Mouse (Mus musculus) intestine, embryonic 14.5 days (tissue): Measurements from ENCODE around the gene Cacna2d3. TPM values are rescaled to one million over a fixed set of nuclear protein-coding genes. Genes with fewer than 3 reads are reported as not detected.

Experiments
- ATAC-seq: fragments of 200-750 bp; cut with Nextera tagmentation; replicated peaks from 2 replicates; pipeline ENCODE4 v1.8.0; 2017; ENCODE audit warnings: low read depth, moderate number of reproducible peaks, moderate TSS enrichment, moderate library complexity; ENCODE audit not compliant: low FRiP score, low TSS enrichment
- DNase-seq: peaks from one replicate; pipeline ENCODE4 v3.0.0-alpha.2; 2018; ENCODE audit warnings: low spot score
- H3K27ac ChIP-seq: fragments of 300-500 bp; sonication (generic); 2 replicates; pipeline ENCODE4 v1.5.1; 2014; ENCODE audit warnings: low read depth, mild to moderate bottlenecking, control low read depth
- H3K27me3 ChIP-seq: fragments of 300-500 bp; sonication (generic); replicated peaks from 2 replicates; pipeline ENCODE4 v1.6.1; 2014; ENCODE audit warnings: low read length, control low read depth; ENCODE audit not compliant: control insufficient read depth, insufficient read depth
- H3K36me3 ChIP-seq: fragments of 300-500 bp; sonication (generic); 2 replicates; pipeline ENCODE4 v1.6.1; 2014; ENCODE audit warnings: low read length, control low read depth; ENCODE audit not compliant: control insufficient read depth, insufficient read depth
- H3K4me1 ChIP-seq: fragments of 300-500 bp; sonication (generic); replicated peaks from 2 replicates; pipeline ENCODE4 v1.6.1; 2014; ENCODE audit warnings: low read length, control low read depth, mixed read lengths; ENCODE audit not compliant: control insufficient read depth, insufficient read depth
- H3K4me2 ChIP-seq: fragments of 300-500 bp; sonication (generic); 2 replicates; pipeline ENCODE4 v1.6.1; 2014; ENCODE audit warnings: low read length
- H3K4me3 ChIP-seq: fragments of 300-500 bp; sonication (generic); 2 replicates; pipeline ENCODE4 v1.5.1; 2014; ENCODE audit warnings: low read depth, low read length, control low read depth, mixed read lengths
- H3K9ac ChIP-seq: fragments of 300-500 bp; sonication (generic); 2 replicates; pipeline ENCODE4 v1.6.1; 2014; ENCODE audit warnings: mild to moderate bottlenecking, low read length
- H3K9me3 ChIP-seq: fragments of 300-500 bp; sonication (generic); 2 replicates; pipeline ENCODE4 v1.6.1; 2016; ENCODE audit warnings: low read length, control low read depth; ENCODE audit not compliant: control insufficient read depth
- WGBS: fragments of 180-500 bp; shearing (Covaris S2); extraction: QIAGEN DNeasy Blood & Tissue Kit; methylation state at CpG from one replicate; pipeline ENCODE4 v1.1.7; 2014; 5-methylcytosine and 5-hydroxymethylcytosine counted together
- polyA plus RNA-seq: library from polyadenylated mRNA; unstranded; fragments of >200 nt; fragmentation: Nextera tagmentation; extraction: Ambion mirVana; gene quantifications from 2 replicates; pipeline ENCODE4 v1.2.1, GENCODE M21; 2014

Cacna2d3 gene
- polyA plus RNA-seq, 1 experiment from 2014 or later: 2.2 TPM

DNA sequence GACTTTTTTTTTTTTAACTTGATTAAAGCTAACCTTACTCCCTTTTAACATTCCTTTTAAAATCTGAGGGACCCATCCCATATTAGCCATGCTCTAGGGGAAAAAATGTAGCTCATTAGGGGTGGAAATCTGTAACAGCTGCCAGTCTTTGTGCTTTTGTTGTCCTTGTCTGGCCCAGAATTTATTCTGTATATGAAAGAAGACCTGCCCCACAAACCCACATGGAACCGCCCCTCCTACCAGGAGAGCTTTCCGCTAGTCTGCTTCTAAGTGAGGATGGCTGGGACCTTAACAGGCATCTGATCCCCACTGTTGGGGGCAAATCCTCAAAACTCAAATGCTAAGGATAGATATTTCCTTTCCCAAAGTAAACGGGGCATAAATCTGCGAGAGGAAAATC lies 279.2 kb downstream of the Cacna2d3 start:
- Histone ChIP-seq H3K4me2 (peak overlapping the region; percentile 30), H3K9me3 (no peaks in the 10 kb centered on the region), H3K27ac (no peak overlapping the region), H3K9ac (no peak overlapping the region), H3K27me3 (no peaks in the 10 kb centered on the region), H3K4me3 (no peak overlapping the region), H3K4me1 (peaks cover 4% of the 10 kb centered on the region; the same call in 1 of the 2 replicates), H3K36me3 (no peaks in the 10 kb centered on the region)
- 19% methylated on average over 4 of the region's 4 CpGs for WGBS
- ATAC-seq (no peak), DNase-seq (no peak)

DNA sequence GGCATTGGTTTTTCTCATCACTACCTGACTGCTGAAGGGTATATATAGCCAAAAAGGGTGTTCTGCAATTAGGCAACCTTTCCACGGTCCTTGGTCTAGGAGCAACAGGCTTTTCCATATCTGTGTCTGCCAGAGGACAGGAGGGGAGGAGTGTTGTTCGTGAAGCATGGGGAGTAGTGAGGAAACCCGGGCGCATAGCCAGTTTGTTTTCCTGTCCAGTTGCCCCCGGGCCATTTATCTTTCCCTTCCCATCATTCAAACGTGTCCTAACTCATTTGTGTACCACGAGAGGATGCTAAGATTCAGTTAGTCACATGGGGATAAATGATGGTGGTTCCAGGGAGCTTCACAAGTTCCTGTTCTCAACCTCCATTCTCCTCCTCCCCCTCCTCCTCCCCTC lies 283.0 kb downstream of the Cacna2d3 start:
- Histone ChIP-seq H3K4me3 (no peak overlapping the region), H3K4me1 (peaks cover 4% of the 10 kb centered on the region; the same call in 1 of the 2 replicates), H3K9me3 (no peaks in the 10 kb centered on the region), H3K27me3 (no peaks in the 10 kb centered on the region), H3K27ac (no peak overlapping the region), H3K4me2 (no peak overlapping the region), H3K9ac (no peak overlapping the region), H3K36me3 (no peaks in the 10 kb centered on the region)
- ATAC-seq (no peak), DNase-seq (no peak)
- 57% methylated on average over 7 of the region's 7 CpGs for WGBS

DNA sequence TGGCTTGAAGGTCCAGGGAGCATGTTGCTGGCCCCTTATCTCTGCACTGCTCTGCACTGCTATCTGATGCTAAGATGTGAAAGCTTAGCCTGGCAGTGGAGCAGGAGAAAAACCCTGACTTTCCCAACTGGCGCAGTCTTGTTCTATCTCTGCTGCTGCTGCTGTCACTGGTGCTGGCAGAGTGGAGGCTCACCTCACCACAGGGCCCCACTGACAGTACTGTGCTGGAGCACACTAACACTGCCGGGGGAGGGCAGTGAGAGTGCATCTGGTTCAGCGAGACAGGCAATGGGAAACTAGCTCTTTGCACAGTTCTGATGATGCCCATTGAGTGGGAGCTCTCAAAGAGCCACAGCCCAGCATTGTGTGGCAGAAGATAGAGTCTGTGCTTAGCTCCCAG lies 283.4 kb downstream of the Cacna2d3 start:
- Histone ChIP-seq H3K36me3 (no peaks in the 10 kb centered on the region), H3K4me2 (no peak overlapping the region), H3K27ac (no peak overlapping the region), H3K27me3 (no peaks in the 10 kb centered on the region), H3K4me3 (no peak overlapping the region), H3K9ac (no peak overlapping the region), H3K9me3 (no peaks in the 10 kb centered on the region), H3K4me1 (peaks cover 4% of the 10 kb centered on the region; the same call in 1 of the 2 replicates)
- 56% methylated on average over 3 of the region's 3 CpGs for whole genome bisulfite sequencing
- DNase-seq (no peak), ATAC-seq (no peak)

DNA sequence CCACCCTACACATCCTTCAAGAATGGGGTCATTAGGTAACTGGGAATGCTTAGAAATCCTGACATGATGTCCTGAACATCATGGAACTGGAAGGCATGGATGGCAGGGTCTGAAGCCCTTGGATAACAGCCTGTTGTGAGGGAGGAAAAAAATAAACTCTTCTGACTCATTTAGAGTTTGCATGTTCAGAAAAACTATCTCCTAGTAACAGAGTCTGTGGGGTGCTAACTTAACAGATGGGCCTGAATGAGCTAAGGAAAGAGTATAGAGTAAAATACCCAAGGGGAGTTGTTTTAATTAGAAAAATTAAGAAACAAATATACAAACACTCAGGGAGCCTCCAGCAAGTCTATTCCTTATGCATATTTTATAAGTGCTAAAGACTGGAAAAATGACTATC lies 286.5 kb downstream of the Cacna2d3 start:
- Histone ChIP-seq H3K4me2 (no peak overlapping the region), H3K4me1 (no peaks in the 10 kb centered on the region), H3K4me3 (no peak overlapping the region), H3K9me3 (no peaks in the 10 kb centered on the region), H3K36me3 (no peaks in the 10 kb centered on the region), H3K9ac (no peak overlapping the region), H3K27me3 (no peaks in the 10 kb centered on the region), H3K27ac (no peak overlapping the region)
- DNase-seq (no peak), ATAC-seq (no peak)

DNA sequence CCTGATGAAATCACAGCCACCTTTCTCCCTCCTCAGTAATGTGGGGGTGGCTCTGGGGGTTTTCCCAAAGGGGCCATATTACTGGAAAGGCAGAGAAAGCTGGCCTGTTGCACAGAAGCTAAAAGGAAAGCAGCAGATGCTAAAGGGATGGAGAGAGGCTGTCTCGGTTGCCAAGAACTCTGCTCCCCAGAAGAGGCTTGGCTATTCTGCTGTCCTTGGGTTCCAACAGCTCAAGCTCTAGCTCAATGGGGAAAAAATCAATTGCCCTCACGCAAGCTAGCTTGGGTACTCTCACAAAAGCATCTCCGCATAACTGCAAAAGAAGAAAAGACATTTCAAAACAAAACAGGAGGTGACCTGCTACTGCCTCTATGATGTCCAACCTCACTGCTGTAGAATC lies 287.9 kb downstream of the Cacna2d3 start:
- no peak for ATAC-seq
- 93% methylated on average over 3 of the region's 3 CpGs for WGBS
- H3K4me1 ChIP-seq: no peaks in the 10 kb centered on the region
- H3K27me3 ChIP-seq: no peaks in the 10 kb centered on the region
- no peak overlapping the region for H3K27ac ChIP-seq
- no peak overlapping the region for H3K4me3 ChIP-seq
- DNase-seq: no peak
- no peak overlapping the region for H3K4me2 ChIP-seq
- no peaks in the 10 kb centered on the region for H3K9me3 ChIP-seq
- H3K9ac ChIP-seq: no peak overlapping the region
- H3K36me3 ChIP-seq: no peaks in the 10 kb centered on the region

DNA sequence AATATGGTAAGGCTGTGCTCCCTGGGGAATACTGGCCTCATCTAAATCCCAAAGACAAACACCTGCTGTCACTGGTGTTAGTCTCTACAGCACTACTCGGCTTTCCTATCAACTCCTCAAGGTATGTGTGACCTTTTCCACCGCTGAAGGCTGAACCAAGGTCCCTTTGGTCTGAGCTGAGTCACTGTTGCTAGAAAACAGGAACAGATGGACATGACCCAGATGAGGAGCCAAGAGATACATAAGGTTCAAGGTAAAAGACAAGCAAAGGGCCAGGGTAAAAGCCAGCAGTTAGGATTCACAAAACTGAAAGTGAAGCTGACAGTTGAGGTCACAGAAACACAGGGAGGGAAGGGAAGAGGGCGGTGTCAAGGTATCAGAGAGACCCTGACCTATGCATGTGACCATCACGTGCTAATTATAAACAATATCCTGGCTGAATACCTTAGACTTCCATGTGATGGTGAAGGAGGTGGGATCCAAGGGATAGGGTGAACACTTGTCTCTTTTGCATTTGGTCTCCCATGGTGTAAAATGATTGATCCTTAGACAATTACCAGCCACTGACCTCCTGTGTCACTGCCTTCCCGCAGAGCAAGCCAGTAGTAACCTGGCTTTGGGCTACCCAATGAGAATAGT lies 288.5 kb downstream of the Cacna2d3 start:
- Histone ChIP-seq H3K9ac (no peak overlapping the region), H3K9me3 (no peaks in the 10 kb centered on the region), H3K4me3 (no peak overlapping the region), H3K27me3 (no peaks in the 10 kb centered on the region), H3K4me1 (no peaks in the 10 kb centered on the region), H3K27ac (no peak overlapping the region), H3K36me3 (no peaks in the 10 kb centered on the region), H3K4me2 (no peak overlapping the region)
- ATAC-seq: no peak
- DNase-seq: no peak
- WGBS: 64% methylated on average over 5 of the region's 5 CpGs

DNA sequence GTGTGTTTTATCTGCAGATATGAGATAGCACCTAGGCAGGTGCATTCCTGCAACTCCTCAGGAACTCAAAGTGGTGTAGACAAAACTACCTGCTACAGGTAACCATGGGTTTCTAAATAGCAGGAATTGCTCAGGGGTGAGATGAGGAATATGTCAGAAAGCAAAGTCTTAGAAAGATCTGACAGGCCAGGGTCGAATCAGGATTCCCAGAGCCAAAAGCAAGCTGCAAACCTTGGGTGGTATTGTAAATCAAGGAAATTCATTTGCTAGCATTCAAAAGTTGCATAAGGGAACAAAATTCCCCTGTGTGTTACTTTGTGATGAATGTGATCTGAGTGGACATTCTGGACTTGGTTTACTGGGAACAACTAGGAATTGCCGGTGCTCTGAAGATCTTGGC lies 291.9 kb downstream of the Cacna2d3 start:
- WGBS: 87% methylated on average over 2 of the region's 2 CpGs
- Histone ChIP-seq H3K4me3 (no peak overlapping the region), H3K4me1 (no peaks in the 10 kb centered on the region), H3K9me3 (no peaks in the 10 kb centered on the region), H3K27ac (no peak overlapping the region), H3K9ac (no peak overlapping the region), H3K27me3 (no peaks in the 10 kb centered on the region), H3K4me2 (no peak overlapping the region), H3K36me3 (no peaks in the 10 kb centered on the region)
- DNase-seq (no peak), ATAC-seq (no peak)

DNA sequence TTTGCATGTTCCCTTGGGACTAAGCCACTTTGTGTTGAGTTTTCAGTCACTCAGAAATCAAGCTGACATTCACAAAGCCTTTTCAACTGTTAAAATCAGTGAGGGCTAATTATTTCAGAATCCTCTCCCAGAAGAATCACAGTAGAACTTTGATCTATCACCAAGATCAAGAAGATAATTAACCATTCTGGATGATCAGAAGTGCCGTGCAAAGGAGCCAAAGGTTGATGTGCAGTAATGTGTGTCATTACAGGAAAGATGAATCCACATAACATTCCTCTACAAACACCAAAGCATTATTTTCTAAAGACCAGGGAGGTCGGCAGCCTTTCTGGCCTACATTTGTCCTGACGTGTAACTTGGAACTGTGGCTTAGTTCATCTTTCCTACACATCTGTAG lies 296.0 kb downstream of the Cacna2d3 start:
- H3K27ac ChIP-seq: no peak overlapping the region
- H3K4me2 ChIP-seq: no peak overlapping the region
- no peaks in the 10 kb centered on the region for H3K4me1 ChIP-seq
- 91% methylated on average over 3 of the region's 3 CpGs for WGBS
- no peak for ATAC-seq
- H3K36me3 ChIP-seq: no peaks in the 10 kb centered on the region
- H3K9me3 ChIP-seq: no peaks in the 10 kb centered on the region
- no peaks in the 10 kb centered on the region for H3K27me3 ChIP-seq
- H3K9ac ChIP-seq: no peak overlapping the region
- DNase-seq: no peak
- H3K4me3 ChIP-seq: no peak overlapping the region

DNA sequence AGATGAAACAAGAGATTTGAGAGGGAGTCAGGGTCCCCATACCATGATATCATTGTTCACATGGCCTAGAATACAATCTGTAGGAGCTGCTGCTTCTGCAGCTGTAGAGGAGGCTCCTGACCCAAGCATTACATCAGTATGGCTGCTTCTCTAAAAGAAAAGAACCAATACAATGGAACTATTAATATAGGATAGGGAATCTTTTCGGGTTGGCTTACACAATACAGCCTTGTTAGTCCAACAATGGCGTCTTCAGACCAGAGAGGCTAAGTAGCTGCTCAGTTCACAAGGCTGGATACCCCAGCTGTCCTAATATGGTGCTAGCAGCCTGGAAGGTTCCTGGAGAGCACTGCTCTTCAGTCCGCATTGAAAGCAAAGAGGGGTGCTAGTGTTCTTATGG lies 296.5 kb downstream of the Cacna2d3 start:
- ATAC-seq (no peak), DNase-seq (no peak)
- no peak overlapping the region for H3K9ac ChIP-seq
- 90% methylated on average over 3 of the region's 3 CpGs for WGBS
- H3K4me1 ChIP-seq: no peaks in the 10 kb centered on the region
- no peaks in the 10 kb centered on the region for H3K36me3 ChIP-seq
- H3K4me2 ChIP-seq: no peak overlapping the region
- no peaks in the 10 kb centered on the region for H3K27me3 ChIP-seq
- no peak overlapping the region for H3K4me3 ChIP-seq
- no peaks in the 10 kb centered on the region for H3K9me3 ChIP-seq
- H3K27ac ChIP-seq: no peak overlapping the region
